Mouse (Mus musculus) forebrain, postnatal 0 days (tissue): Measurements from ENCODE around the gene Gpatch3. TPM values are rescaled to one million over a fixed set of nuclear protein-coding genes. Genes with fewer than 3 reads are reported as not detected.

Source experiments
- ATAC-seq: fragments of 200-750 bp; cut with Nextera tagmentation; 2 replicates; pipeline ENCODE4 v1.8.0; 2017; ENCODE audit warnings: mild to moderate bottlenecking, moderate library complexity
- DNase-seq: peaks from one replicate; pipeline ENCODE4 v3.0.0-alpha.2; 2015
- H3K27ac ChIP-seq: fragments of 300-500 bp; sonication (generic); 2 replicates; pipeline ENCODE4 v1.5.1; 2014; ENCODE audit warnings: low read depth, mild to moderate bottlenecking, antibody characterized with exemption, low read length, moderate library complexity, mixed read lengths
- H3K27me3 ChIP-seq: fragments of 300-500 bp; sonication (generic); 2 replicates; pipeline ENCODE4 v1.6.1; 2014; ENCODE audit warnings: mild to moderate bottlenecking, low read length, mixed read lengths; ENCODE audit not compliant: insufficient read depth
- H3K36me3 ChIP-seq: fragments of 300-500 bp; sonication (generic); 2 replicates; pipeline ENCODE4 v1.6.1; 2014; ENCODE audit warnings: mild to moderate bottlenecking, moderate library complexity; ENCODE audit not compliant: insufficient read depth
- H3K4me1 ChIP-seq: fragments of 300-500 bp; sonication (generic); 2 replicates; pipeline ENCODE4 v1.6.1; 2014; ENCODE audit warnings: antibody characterized with exemption; ENCODE audit not compliant: insufficient read depth
- H3K4me2 ChIP-seq: fragments of 300-500 bp; sonication (generic); 2 replicates; pipeline ENCODE4 v1.6.1; 2014; ENCODE audit warnings: low read depth, mild to moderate bottlenecking, moderate library complexity
- H3K4me3 ChIP-seq: fragments of 300-500 bp; sonication (generic); 2 replicates; pipeline ENCODE4 v1.5.1; 2014; ENCODE audit warnings: low read depth, low read length, mixed read lengths
- H3K9ac ChIP-seq: fragments of 300-500 bp; sonication (generic); 2 replicates; pipeline ENCODE4 v1.6.1; 2014; ENCODE audit warnings: mild to moderate bottlenecking
- H3K9me3 ChIP-seq: fragments of 300-500 bp; sonication (generic); 2 replicates; pipeline ENCODE4 v1.6.1; 2016; ENCODE audit warnings: low read length
- CTCF ChIP-seq: sonication (generic); IDR thresholded peaks from 2 replicates; pipeline ENCODE4 v1.5.1; 2016; ENCODE audit warnings: antibody characterized with exemption, control low read depth, low read depth
- WGBS: fragments of 180-500 bp; shearing (Covaris S2); extraction: QIAGEN DNeasy Blood & Tissue Kit; methylation state at CpG from one replicate; pipeline ENCODE4 v1.1.7; 2014; 5-methylcytosine and 5-hydroxymethylcytosine counted together
- polyA plus RNA-seq: library from polyadenylated mRNA; unstranded; fragments of >200 nt; fragmentation: Nextera tagmentation; extraction: Ambion mirVana; gene quantifications from 2 replicates; pipeline ENCODE4 v1.2.1, GENCODE M21; 2015
- total RNA-seq: library from RNA; depleted of rRNA; stranded (reverse); fragments of >200 nt; gene quantifications from 2 replicates; pipeline ENCODE4 v1.2.3, GENCODE M21; 2014

The Gpatch3 gene
- total and polyA plus RNA-seq, 2 experiments from 2014 or later = 5.4 to 11.8 TPM

DNA sequence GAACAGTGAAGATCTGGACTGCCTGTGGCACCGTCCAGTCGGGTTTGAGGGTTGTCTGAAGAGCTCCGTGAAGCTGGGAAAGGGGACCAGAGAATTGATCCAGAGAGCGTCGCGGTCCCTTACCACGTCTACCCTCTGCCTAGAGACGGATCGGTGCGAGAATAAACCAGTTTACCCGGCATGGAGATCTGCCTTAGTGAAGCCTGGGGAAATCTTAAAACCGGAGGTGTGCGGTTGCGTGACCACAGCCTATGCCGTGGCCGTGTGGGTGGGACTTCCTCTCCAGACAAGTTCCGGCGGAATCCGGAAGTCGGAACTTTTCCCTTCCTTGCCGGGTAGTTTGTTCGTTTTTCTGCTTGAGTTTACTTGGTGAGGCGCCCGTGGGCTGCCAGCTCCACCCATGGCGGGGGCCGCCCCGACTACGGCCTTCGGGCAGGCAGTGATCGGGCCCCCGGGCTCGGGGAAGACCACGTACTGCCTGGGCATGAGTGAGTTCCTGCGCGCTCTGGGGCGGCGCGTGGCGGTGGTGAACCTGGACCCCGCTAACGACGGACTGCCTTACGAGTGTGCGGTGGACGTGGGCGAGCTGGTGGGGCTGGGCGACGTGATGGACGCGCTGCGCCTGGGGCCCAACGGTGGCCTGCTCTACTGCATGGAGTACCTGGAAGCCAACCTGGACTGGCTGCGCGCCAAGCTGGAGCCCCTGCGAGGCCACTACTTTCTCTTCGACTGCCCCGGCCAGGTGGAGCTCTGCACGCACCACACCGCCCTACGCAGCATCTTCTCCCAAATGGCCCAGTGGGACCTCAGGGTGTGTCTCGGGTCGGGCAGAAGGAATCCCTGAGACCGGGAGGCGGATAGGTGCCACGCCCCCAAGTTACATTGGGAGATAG, 9.8 kb downstream of the Gpatch3 start, which contains the start of gene Gpn2:
Gpn2 (plus strand) TSS at position 304 of the 893 bp plus-strand sequence.
- H3K27ac ChIP-seq = peak within 1 kb of the TSS; percentile 89
- no peak for TF ChIP-seq CTCF
- peaks cover 42% of the 10 kb centered on the region for H3K36me3 ChIP-seq
- ATAC-seq (peak; percentile 98), DNase-seq (peak; percentile 86)
- peaks cover 5% of the 10 kb centered on the region for H3K4me1 ChIP-seq
- H3K4me3 ChIP-seq = peak within 1 kb of the TSS; percentile 79
- WGBS = 5% methylated on average over 65 of the region's 65 CpGs
- H3K4me2 ChIP-seq = peak within 1 kb of the TSS; percentile 99
- peak within 1 kb of the TSS; percentile 88 for H3K9ac ChIP-seq
- H3K9me3 ChIP-seq = no peaks in the 10 kb centered on the region
- H3K27me3 ChIP-seq = no peaks in the 10 kb centered on the region

DNA sequence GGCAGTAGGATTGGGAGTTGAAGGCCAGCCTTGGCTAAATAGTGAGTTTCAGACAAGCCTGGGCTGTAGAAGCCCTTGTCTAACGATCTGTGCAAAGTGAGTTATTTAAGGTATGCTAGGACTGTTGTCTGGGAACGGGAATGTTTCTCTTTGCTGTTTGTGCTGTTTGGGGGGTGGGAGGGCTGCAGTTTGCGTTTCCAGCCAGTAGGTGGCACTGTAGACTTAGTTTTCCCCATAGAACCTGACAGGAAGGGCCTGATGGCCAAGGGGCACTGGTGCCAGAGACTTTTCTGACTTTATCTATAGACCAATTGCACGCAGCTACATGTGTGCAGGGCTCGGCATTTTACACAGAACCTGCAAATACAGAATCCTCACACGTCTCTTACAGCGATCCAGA, 18.0 kb downstream of the Gpatch3 start:
- Histone ChIP-seq H3K36me3 (peaks cover 39% of the 10 kb centered on the region), H3K4me1 (no peaks in the 10 kb centered on the region), H3K9me3 (no peaks in the 10 kb centered on the region), H3K9ac (no peak overlapping the region), H3K27ac (no peak overlapping the region), H3K4me3 (no peak overlapping the region), H3K27me3 (no peaks in the 10 kb centered on the region), H3K4me2 (no peak overlapping the region)
- ATAC-seq (peak; percentile 61), DNase-seq (peak; percentile 82)
- WGBS = 33% methylated on average over 7 of the region's 7 CpGs
- TF ChIP-seq CTCF = peak; percentile 97

DNA sequence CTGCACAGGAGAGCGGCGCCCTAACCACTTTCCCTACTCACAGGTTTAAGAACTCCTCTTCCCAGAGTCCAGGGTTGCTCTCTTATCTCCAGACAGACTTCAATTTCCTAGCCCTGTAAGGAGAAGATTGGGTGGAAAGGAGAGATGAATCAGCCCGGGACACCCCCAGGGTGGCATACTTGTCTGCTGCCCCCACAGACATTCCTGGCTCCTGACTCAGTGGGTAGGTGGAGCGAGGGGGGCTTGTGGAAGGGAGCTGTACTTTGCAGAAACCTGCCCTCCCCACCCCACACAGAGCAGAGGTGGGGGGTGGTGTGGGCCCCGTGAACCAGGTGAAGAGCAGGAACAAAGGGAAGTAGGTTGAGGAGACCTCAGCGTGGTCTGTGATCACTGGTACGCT, 21.0 kb downstream of the Gpatch3 start:
- no peak for TF ChIP-seq CTCF
- Histone ChIP-seq H3K9ac (no peak overlapping the region), H3K4me1 (no peaks in the 10 kb centered on the region), H3K27ac (no peak overlapping the region), H3K36me3 (peaks cover 12% of the 10 kb centered on the region), H3K4me3 (no peak overlapping the region), H3K9me3 (no peaks in the 10 kb centered on the region), H3K27me3 (peaks cover 22% of the 10 kb centered on the region), H3K4me2 (no peak overlapping the region)
- DNase-seq (no peak), ATAC-seq (no peak)
- WGBS = 80% methylated on average over 7 of the region's 7 CpGs

DNA sequence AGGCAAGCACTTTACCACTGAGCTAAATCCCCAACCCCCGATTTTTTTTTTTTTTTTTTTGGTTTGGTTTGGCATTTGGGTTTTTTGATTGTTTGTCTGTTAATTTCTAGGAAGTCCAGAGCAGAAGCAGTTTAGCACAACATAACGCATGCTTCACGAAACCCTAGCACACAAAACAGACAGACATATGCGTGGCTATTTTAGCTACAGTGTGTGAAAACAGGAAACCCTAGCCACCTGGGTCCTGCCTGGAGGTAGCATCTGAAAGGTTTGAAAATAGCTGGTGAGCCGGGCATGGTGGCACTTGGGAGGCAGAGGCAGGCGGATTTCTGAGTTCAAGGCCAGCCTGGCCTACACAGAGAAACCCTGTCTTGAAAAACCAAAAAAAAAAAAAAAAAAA, 21.5 kb downstream of the Gpatch3 start:
- TF ChIP-seq CTCF = no peak
- H3K36me3 ChIP-seq = peaks cover 7% of the 10 kb centered on the region
- H3K9me3 ChIP-seq = no peaks in the 10 kb centered on the region
- no peak overlapping the region for H3K4me2 ChIP-seq
- no peaks in the 10 kb centered on the region for H3K4me1 ChIP-seq
- DNase-seq (no peak), ATAC-seq (no peak)
- no peak overlapping the region for H3K4me3 ChIP-seq
- H3K9ac ChIP-seq = no peak overlapping the region
- 85% methylated on average over 6 of the region's 6 CpGs for WGBS
- peaks cover 22% of the 10 kb centered on the region for H3K27me3 ChIP-seq
- H3K27ac ChIP-seq = no peak overlapping the region

DNA sequence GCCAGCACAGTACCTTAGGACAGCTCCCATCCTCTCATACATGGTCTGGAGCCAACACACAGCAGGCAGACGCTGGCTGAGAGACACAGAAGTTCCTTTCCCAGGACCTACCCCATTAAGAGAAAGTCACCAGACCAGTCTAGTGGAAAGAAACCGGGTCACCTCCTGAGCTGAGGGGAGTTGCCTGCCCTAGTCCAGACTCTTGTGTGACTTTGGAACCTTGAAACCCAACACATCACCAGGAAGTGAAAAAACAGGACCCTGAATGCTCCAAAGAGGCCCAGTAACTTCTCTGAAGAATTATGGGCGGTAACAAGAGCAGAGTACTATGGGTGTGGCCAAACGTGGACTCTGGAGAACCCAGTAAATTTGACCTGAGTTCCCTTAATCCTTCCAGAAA, 24.1 kb downstream of the Gpatch3 start:
- Histone ChIP-seq H3K9me3 (no peaks in the 10 kb centered on the region), H3K4me2 (no peak overlapping the region), H3K27me3 (peaks cover 32% of the 10 kb centered on the region), H3K36me3 (peaks cover 4% of the 10 kb centered on the region), H3K4me3 (no peak overlapping the region), H3K4me1 (no peaks in the 10 kb centered on the region), H3K27ac (no peak overlapping the region), H3K9ac (no peak overlapping the region)
- no peak for TF ChIP-seq CTCF
- DNase-seq = no peak
- WGBS = 49% methylated on average over 4 of the region's 4 CpGs
- ATAC-seq = no peak

DNA sequence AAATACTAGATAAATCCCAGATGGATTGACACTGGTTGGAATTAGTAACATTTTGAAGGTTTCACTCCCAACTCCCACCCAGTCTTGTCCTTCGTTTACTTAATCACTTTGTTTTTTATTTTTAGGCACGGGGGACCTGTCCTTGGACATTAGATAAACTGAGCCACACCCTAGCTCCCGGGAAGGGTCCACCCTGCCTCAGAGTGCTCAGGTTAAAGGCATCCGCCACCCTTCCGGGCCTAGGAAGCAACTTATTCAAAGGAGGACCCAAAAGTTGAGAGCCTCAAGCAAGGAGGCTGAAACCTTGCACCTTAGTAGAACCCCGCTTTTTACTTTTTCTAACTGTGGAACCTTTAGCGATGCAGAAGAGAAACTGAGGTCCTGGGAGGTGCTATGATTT, 24.6 kb downstream of the Gpatch3 start:
- Histone ChIP-seq H3K4me3 (peak overlapping the region; percentile 33), H3K4me2 (peak overlapping the region; percentile 67), H3K36me3 (peaks cover 9% of the 10 kb centered on the region), H3K9ac (no peak overlapping the region), H3K27ac (no peak overlapping the region), H3K4me1 (no peaks in the 10 kb centered on the region), H3K27me3 (peaks cover 32% of the 10 kb centered on the region), H3K9me3 (no peaks in the 10 kb centered on the region)
- TF ChIP-seq CTCF = no peak
- ATAC-seq (no peak), DNase-seq (no peak)
- 25% methylated on average over 7 of the region's 7 CpGs for WGBS

DNA sequence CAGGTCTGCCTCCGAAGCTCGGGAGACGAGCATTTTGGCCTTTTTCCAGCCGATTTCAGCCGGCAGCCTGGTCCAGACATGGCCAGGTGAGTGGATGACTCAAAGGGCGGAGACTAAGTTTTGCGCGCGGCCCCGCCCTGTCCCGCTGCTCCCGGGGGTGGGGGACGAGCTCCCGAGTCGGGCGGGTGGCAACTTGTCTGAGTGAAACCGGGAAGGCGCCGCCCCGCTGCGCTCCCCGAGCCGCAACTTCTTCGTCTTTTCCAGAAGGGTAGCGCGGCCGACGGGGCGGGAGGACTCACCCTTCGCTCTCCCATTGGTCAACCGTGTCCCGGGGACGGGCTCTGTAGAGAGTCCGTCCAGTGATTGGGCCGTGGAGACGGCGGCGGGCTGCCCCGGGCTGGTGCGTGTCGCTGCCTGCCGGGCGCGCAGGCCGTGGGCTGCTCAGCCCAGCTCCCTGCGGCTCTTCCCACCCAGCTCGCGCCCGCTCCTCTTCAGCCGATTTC, 25.1 kb downstream of the Gpatch3 start:
- DNase-seq (peak; percentile 63), ATAC-seq (peak; percentile 97)
- TF ChIP-seq CTCF = no peak
- Histone ChIP-seq H3K9ac (no peak overlapping the region), H3K4me2 (peak overlapping the region; percentile 67), H3K4me1 (no peaks in the 10 kb centered on the region), H3K27me3 (peaks cover 32% of the 10 kb centered on the region), H3K27ac (no peak overlapping the region), H3K36me3 (peaks cover 11% of the 10 kb centered on the region), H3K4me3 (peak overlapping the region; percentile 33), H3K9me3 (no peaks in the 10 kb centered on the region)
- WGBS = under 1% methylated on average over 48 of the region's 50 CpGs
